Mouse (Mus musculus): ENCODE data around the gene Pus3.
A peak's percentile ranks its signal among the peaks of the same experiment; 100 is the strongest.

DNA sequence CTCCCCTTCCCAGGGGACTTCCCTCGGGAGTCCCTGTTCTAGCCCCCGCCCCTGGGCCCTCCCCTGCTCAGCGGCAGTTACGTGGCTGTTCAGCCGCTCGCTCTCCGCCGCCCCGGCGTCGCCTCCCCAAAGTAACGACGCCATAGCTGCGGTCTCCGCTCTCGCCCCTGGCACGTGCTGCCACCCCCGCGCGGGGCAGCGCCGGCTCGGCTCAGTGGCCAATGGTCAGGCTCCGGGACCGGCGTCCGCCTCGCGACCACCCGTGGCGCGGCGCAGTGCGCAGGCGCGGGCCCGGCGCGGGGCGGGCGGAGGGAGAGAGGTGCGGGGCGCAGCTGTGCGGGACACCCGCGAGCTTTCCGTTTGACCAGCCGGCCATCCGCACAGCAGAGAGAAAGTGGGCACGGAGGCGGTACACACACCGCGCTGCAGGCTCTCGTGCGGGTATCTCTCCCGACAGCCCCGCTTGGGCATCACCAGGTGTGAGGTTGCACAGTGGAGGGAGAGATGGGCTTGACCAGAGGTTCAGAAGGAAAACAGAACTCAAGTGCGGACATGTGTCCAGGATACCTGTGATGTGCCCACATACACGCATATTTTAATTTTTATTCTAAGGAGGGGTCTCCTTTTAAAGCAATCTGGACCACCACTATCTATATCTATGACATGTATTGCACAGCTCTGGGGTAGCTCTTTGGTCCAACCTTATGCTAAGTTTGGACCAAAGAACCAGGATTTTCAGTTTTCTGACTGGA, at the start of gene Pus3, which contains the start of gene Ddx25:
- TF ChIP-seq CTCF (IDR thresholded peaks at IDR 0.05; ENCODE audit: insufficient read depth, low read depth, low read length): no peak
- peak; percentile 74 for TF ChIP-seq POLR2A (IDR thresholded peaks at IDR 0.05; ENCODE audit: insufficient read depth, low read depth, low read length)
